Mouse (Mus musculus) midbrain, postnatal 0 days (tissue): ENCODE results near the gene Tln2. TPM values are rescaled to one million over a fixed set of nuclear protein-coding genes. Genes with fewer than 3 reads are reported as not detected.
A peak's percentile ranks its signal among the peaks of the same experiment; 100 is the strongest.

Experiments
- ATAC-seq: fragments of 200-750 bp; cut with Nextera tagmentation; 2 replicates; pipeline ENCODE4 v1.8.0; 2017; ENCODE audit warnings: moderate number of reproducible peaks, mild to moderate bottlenecking, moderate TSS enrichment, moderate library complexity; ENCODE audit not compliant: low FRiP score
- DNase-seq: peaks from one replicate; pipeline ENCODE4 v3.0.0-alpha.2; 2015; ENCODE audit warnings: low spot score
- H3K27ac ChIP-seq: fragments of 300-500 bp; sonication (generic); 2 replicates; pipeline ENCODE4 v1.5.1; 2014; ENCODE audit warnings: low read depth, mild to moderate bottlenecking, low read length, mixed read lengths
- H3K27me3 ChIP-seq: fragments of 300-500 bp; sonication (generic); 2 replicates; pipeline ENCODE4 v1.6.1; 2014; ENCODE audit warnings: low read length, control low read depth, mixed read lengths; ENCODE audit not compliant: insufficient read depth
- H3K36me3 ChIP-seq: fragments of 300-500 bp; sonication (generic); 2 replicates; pipeline ENCODE4 v1.6.1; 2014; ENCODE audit warnings: low read length, control low read depth, mixed read lengths; ENCODE audit not compliant: insufficient read depth
- H3K4me1 ChIP-seq: fragments of 300-500 bp; sonication (generic); 2 replicates; pipeline ENCODE4 v1.6.1; 2014; ENCODE audit warnings: mild to moderate bottlenecking, control low read depth, antibody characterized with exemption, low read length, mixed read lengths; ENCODE audit not compliant: insufficient read depth
- H3K4me2 ChIP-seq: fragments of 300-500 bp; sonication (generic); 2 replicates; pipeline ENCODE4 v1.6.1; 2014; ENCODE audit warnings: low read depth, mild to moderate bottlenecking, low read length, mixed read lengths; ENCODE audit not compliant: poor library complexity, severe bottlenecking
- H3K4me3 ChIP-seq: fragments of 300-500 bp; sonication (generic); 2 replicates; pipeline ENCODE4 v1.5.1; 2014; ENCODE audit warnings: low read depth, mild to moderate bottlenecking, low read length, moderate library complexity
- H3K9ac ChIP-seq: fragments of 300-500 bp; sonication (generic); replicated peaks from 2 replicates; pipeline ENCODE4 v1.6.1; 2014; ENCODE audit warnings: mild to moderate bottlenecking, low read length, moderate library complexity, mixed read lengths; ENCODE audit not compliant: poor library complexity, severe bottlenecking
- H3K9me3 ChIP-seq: fragments of 300-500 bp; sonication (generic); 2 replicates; pipeline ENCODE4 v1.6.1; 2016; ENCODE audit warnings: low read length, control low read depth
- CTCF ChIP-seq: IDR thresholded peaks from 2 replicates; pipeline ENCODE4 v1.5.1; 2016; ENCODE audit warnings: antibody characterized with exemption, mild to moderate bottlenecking
- WGBS: fragments of 180-500 bp; shearing (Covaris S2); extraction: QIAGEN DNeasy Blood & Tissue Kit; methylation state at CpG from one replicate; pipeline ENCODE4 v1.1.7; 2014; 5-methylcytosine and 5-hydroxymethylcytosine counted together
- polyA plus RNA-seq: library from polyadenylated mRNA; unstranded; fragments of >200 nt; fragmentation: Nextera tagmentation; extraction: Ambion mirVana; gene quantifications from 2 replicates; pipeline ENCODE4 v1.2.1, GENCODE M21; 2015
- total RNA-seq: library from RNA; depleted of rRNA; stranded (reverse); fragments of >200 nt; gene quantifications from 2 replicates; pipeline ENCODE4 v1.2.3, GENCODE M21; 2014

Gene Tln2
- total and polyA plus RNA-seq, 2 experiments from 2014 or later, result 49.4 to 66.7 TPM

- Histone ChIP-seq H3K36me3 (no peaks in the 10 kb centered on the region), H3K9ac (no peak overlapping the region), H3K9me3 (no peaks in the 10 kb centered on the region), H3K4me2 (no peak overlapping the region), H3K27ac (no peak overlapping the region), H3K4me3 (no peak overlapping the region), H3K4me1 (no peaks in the 10 kb centered on the region), H3K27me3 (no peaks in the 10 kb centered on the region)
- DNase-seq, result no peak
- no peak for TF ChIP-seq CTCF
- WGBS, result 85% methylated on average over 2 of the region's 2 CpGs
- ATAC-seq, result no peak
Measured at GRCm38 (mm10) chr9:67183520-67183919, 376.0 kb downstream of the Tln2 start.

GRCm38 (mm10) chr9:67182006-67182405 is 377.5 kb downstream of the Tln2 start:
- no peak for TF ChIP-seq CTCF
- H3K4me2 ChIP-seq, result no peak overlapping the region
- no peak overlapping the region for H3K9ac ChIP-seq
- no peak overlapping the region for H3K27ac ChIP-seq
- H3K27me3 ChIP-seq, result no peaks in the 10 kb centered on the region
- H3K4me3 ChIP-seq, result no peak overlapping the region
- H3K9me3 ChIP-seq, result no peaks in the 10 kb centered on the region
- no peaks in the 10 kb centered on the region for H3K36me3 ChIP-seq
- WGBS, result 68% methylated on average over 6 of the region's 6 CpGs
- ATAC-seq, result no peak
- DNase-seq, result no peak
- H3K4me1 ChIP-seq, result no peaks in the 10 kb centered on the region

- 71% methylated on average over 1 of the region's 1 CpGs for WGBS
Measured at GRCm38 (mm10) chr9:67178709-67179108, 380.8 kb downstream of the Tln2 start.

DNA sequence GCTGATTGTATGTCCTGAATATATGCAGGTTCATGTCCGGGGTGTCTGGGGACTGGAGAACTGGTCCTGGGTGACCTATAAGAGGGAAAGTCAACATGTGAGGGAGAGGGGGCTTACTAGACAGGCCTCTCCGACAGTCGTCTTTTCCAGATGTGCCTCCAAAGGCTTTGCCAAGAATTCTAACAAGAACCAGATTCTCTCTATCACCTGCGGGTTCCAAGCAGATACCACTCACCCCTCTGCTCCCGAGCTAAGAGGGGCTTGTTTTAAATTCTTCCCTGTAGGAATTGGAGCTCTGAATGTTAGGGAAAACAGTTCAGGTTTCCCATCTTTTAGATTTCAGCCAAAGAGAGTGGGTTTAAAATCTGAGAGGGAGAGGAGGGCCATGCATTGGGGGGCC is 381.3 kb downstream of the Tln2 start:
- DNase-seq (no peak), ATAC-seq (no peak)
- no peak overlapping the region for H3K4me2 ChIP-seq
- no peaks in the 10 kb centered on the region for H3K4me1 ChIP-seq
- H3K9ac ChIP-seq, result no peak overlapping the region
- H3K9me3 ChIP-seq, result no peaks in the 10 kb centered on the region
- 81% methylated on average over 5 of the region's 5 CpGs for WGBS
- no peaks in the 10 kb centered on the region for H3K36me3 ChIP-seq
- no peak overlapping the region for H3K27ac ChIP-seq
- no peak for TF ChIP-seq CTCF
- no peak overlapping the region for H3K4me3 ChIP-seq
- H3K27me3 ChIP-seq, result no peaks in the 10 kb centered on the region

More at GRCm38 (mm10) chr9:67178709-67179108, 380.8 kb downstream of the Tln2 start:
- no peak for TF ChIP-seq CTCF
- no peaks in the 10 kb centered on the region for H3K27me3 ChIP-seq
- H3K4me3 ChIP-seq, result no peak overlapping the region
- H3K27ac ChIP-seq, result no peak overlapping the region
- no peaks in the 10 kb centered on the region for H3K36me3 ChIP-seq
- H3K4me1 ChIP-seq, result no peaks in the 10 kb centered on the region
- ATAC-seq (no peak), DNase-seq (no peak)
- H3K9me3 ChIP-seq, result no peaks in the 10 kb centered on the region
- no peak overlapping the region for H3K9ac ChIP-seq
- no peak overlapping the region for H3K4me2 ChIP-seq

DNA sequence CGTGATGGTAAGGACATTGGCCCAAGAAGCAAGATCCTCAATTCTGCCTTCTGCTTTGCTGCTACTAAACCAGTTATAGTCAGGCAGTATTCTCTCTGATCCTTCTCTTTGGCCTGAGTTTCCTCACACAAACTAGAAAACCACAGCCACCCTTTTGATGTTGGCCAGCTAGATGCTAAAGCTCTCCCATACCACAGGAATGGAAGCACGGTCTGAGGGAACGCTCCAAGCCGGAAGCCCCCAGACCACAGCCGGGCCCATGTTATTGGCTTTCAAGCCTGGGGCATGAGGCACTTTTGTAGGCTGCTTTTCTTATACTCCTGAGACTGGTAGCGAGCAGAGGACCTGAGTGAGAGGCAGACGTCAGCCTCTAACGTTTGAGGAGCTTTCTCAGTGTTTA is 383.4 kb downstream of the Tln2 start:
- no peak overlapping the region for H3K4me3 ChIP-seq
- DNase-seq (no peak), ATAC-seq (no peak)
- H3K4me2 ChIP-seq, result no peak overlapping the region
- H3K9ac ChIP-seq, result no peak overlapping the region
- no peaks in the 10 kb centered on the region for H3K27me3 ChIP-seq
- no peak for TF ChIP-seq CTCF
- H3K36me3 ChIP-seq, result no peaks in the 10 kb centered on the region
- no peaks in the 10 kb centered on the region for H3K9me3 ChIP-seq
- H3K27ac ChIP-seq, result no peak overlapping the region
- WGBS, result 81% methylated on average over 8 of the region's 8 CpGs
- H3K4me1 ChIP-seq, result no peaks in the 10 kb centered on the region

GRCm38 (mm10) chr9:67173816-67174215 is 385.7 kb downstream of the Tln2 start:
- H3K4me2 ChIP-seq, result no peak overlapping the region
- H3K9ac ChIP-seq, result no peak overlapping the region
- no peaks in the 10 kb centered on the region for H3K9me3 ChIP-seq
- no peak for ATAC-seq
- WGBS, result 93% methylated on average over 6 of the region's 6 CpGs
- TF ChIP-seq CTCF, result peak; percentile 19; the same call in 1 of the 2 replicates
- no peak for DNase-seq
- H3K4me3 ChIP-seq, result no peak overlapping the region
- H3K4me1 ChIP-seq, result no peaks in the 10 kb centered on the region
- no peak overlapping the region for H3K27ac ChIP-seq
- H3K36me3 ChIP-seq, result no peaks in the 10 kb centered on the region
- no peaks in the 10 kb centered on the region for H3K27me3 ChIP-seq

DNA sequence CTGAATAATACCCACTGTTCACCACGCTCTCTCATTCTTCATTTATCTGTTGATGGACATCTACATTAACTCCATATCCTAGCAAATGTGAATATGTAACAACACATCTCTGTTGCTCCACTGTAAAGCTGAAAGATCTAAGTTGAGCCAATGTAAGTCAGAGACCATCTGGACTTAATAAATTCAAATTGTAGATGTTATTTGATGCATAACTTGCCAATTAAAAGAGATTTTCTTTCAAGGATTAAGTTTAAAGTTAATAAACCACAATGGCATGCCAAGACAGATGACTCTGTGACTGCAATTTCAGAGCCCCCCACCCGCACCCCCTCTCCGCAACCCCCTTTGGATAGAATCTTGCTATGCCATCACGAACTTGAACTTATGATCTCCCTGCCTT is 386.3 kb downstream of the Tln2 start:
- H3K4me1 ChIP-seq, result no peaks in the 10 kb centered on the region
- no peaks in the 10 kb centered on the region for H3K36me3 ChIP-seq
- ATAC-seq, result no peak
- 87% methylated on average over 4 of the region's 4 CpGs for WGBS
- no peak overlapping the region for H3K27ac ChIP-seq
- H3K9ac ChIP-seq, result no peak overlapping the region
- no peak overlapping the region for H3K4me2 ChIP-seq
- H3K9me3 ChIP-seq, result no peaks in the 10 kb centered on the region
- no peak for TF ChIP-seq CTCF
- H3K4me3 ChIP-seq, result no peak overlapping the region
- no peak for DNase-seq
- no peaks in the 10 kb centered on the region for H3K27me3 ChIP-seq
